Mouse (Mus musculus) C2C12 (cell line): ENCODE data around the gene Eno1. TPM values are rescaled to one million over a fixed set of nuclear protein-coding genes. Genes with fewer than 3 reads are reported as not detected.

Source experiments
- H3K27me3 ChIP-seq: one replicate; pipeline ENCODE4 v1.6.1; 2011; ENCODE audit not compliant: control insufficient read depth, insufficient read depth, insufficient read length
- H3K36me3 ChIP-seq: one replicate; pipeline ENCODE4 v1.6.1; 2011; ENCODE audit not compliant: control insufficient read depth, insufficient read depth
- H3K4me3 ChIP-seq: one replicate; pipeline ENCODE4 v1.5.1; 2011; ENCODE audit warnings: mild to moderate bottlenecking, control low read depth; ENCODE audit not compliant: poor library complexity, insufficient read depth, severe bottlenecking
- H3K79me2 ChIP-seq: one replicate; pipeline ENCODE4 v1.6.1; 2011; ENCODE audit not compliant: control insufficient read depth, insufficient read depth
- H3K79me3 ChIP-seq: one replicate; pipeline ENCODE4 v1.6.1; 2011; ENCODE audit warnings: low read depth, control low read depth
- H3ac ChIP-seq: one replicate; pipeline ENCODE3; 2011; ENCODE audit warnings: low read depth; ENCODE audit not compliant: control insufficient read depth, insufficient read length
- CEBPB ChIP-seq: IDR thresholded peaks from one replicate; pipeline ENCODE4 v1.6.1; 2011; ENCODE audit warnings: low read depth, mild to moderate bottlenecking, control low read depth, moderate library complexity
- CTCF ChIP-seq: IDR thresholded peaks from one replicate; pipeline ENCODE4 v1.5.1; 2011; ENCODE audit not compliant: control insufficient read depth, insufficient read depth, insufficient read length
- FOSL1 ChIP-seq: IDR thresholded peaks from one replicate; pipeline ENCODE4 v1.8.0; 2011; ENCODE audit warnings: mild to moderate bottlenecking, low read length; ENCODE audit not compliant: poor library complexity, insufficient read depth, severe bottlenecking
- MAX ChIP-seq: IDR thresholded peaks from one replicate; pipeline ENCODE4 v1.6.1; 2011; ENCODE audit warnings: mild to moderate bottlenecking, control low read depth
- MYOD1 ChIP-seq: IDR thresholded peaks from one replicate; pipeline ENCODE4 v1.6.1; 2011; ENCODE audit warnings: low read depth; ENCODE audit not compliant: control insufficient read depth, insufficient read length
- MYOG ChIP-seq: IDR thresholded peaks from one replicate; pipeline ENCODE4 v1.6.1; 2011; ENCODE audit not compliant: control insufficient read depth, insufficient read length; ENCODE audit errors: extremely low read depth
- USF1 ChIP-seq: IDR thresholded peaks from one replicate; pipeline ENCODE4 v1.6.1; 2011; ENCODE audit warnings: low read depth, mild to moderate bottlenecking, control low read depth, moderate library complexity
- polyA plus RNA-seq: library from polyadenylated mRNA; unstranded; fragments of >200 nt; fragmentation: generic; extraction: Trizol; gene quantifications from one replicate; pipeline ENCODE4 v1.2.1, GENCODE M21; 2012; ENCODE audit warnings: missing spikeins

Eno1 gene
- polyA plus RNA-seq, 1 experiment = 1,471 TPM

- Histone ChIP-seq H3K27me3 (no peaks in the 10 kb centered on the region), H3K4me3 (peak overlapping the region; percentile 97), H3ac (peak overlapping the region; percentile 94), H3K36me3 (peaks cover 46% of the 10 kb centered on the region), H3K79me3 (peaks cover 52% of the 10 kb centered on the region), H3K79me2 (peaks cover 63% of the 10 kb centered on the region)
- TF ChIP-seq CTCF (no peak), MYOG (no peak), MAX (no peak), USF1 (peak; percentile 48), MYOD1 (no peak), CEBPB (no peak)
These were observed 1.3 kb downstream of the Eno1 start for GRCm38 (mm10) chr4:150237636-150238361.

- peaks cover 59% of the 10 kb centered on the region for H3K79me3 ChIP-seq
- peaks cover 53% of the 10 kb centered on the region for H3K36me3 ChIP-seq
- H3K79me2 ChIP-seq = peaks cover 71% of the 10 kb centered on the region
- peak overlapping the region; percentile 97 for H3K4me3 ChIP-seq
- no peaks in the 10 kb centered on the region for H3K27me3 ChIP-seq
- no peak for TF ChIP-seq CEBPB
- peak; percentile 6 for TF ChIP-seq USF1
- TF ChIP-seq MYOG = no peak
- TF ChIP-seq MAX = peak; percentile 99
- no peak for TF ChIP-seq CTCF
- peak overlapping the region; percentile 94 for H3ac ChIP-seq
These were observed 2.0 kb downstream of the Eno1 start for GRCm38 (mm10) chr4:150238433-150239086.

DNA sequence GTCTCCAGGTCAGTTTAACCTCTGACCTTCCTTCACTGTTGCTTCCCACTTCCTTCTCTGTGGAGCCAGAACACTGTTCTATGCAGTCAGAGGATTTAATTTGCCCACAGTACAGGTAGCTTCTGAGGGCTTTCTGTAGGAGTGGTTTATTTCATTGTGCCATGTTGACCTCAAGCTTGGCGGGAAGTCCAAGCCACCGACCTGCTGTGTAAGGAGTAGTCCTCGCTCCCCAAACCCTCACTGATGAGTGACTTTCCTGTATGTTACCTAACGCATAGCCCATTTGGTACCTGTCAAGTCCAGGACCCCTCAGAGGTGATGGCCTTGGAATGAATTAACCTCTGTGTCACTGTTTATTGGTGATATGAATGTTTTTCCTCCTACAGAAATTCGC is 2.6 kb downstream of the Eno1 start:
- Histone ChIP-seq H3K27me3 (no peaks in the 10 kb centered on the region), H3K79me3 (peaks cover 59% of the 10 kb centered on the region), H3K36me3 (peaks cover 58% of the 10 kb centered on the region), H3K4me3 (peak overlapping the region; percentile 97), H3K79me2 (peaks cover 76% of the 10 kb centered on the region), H3ac (peak overlapping the region; percentile 76)
- TF ChIP-seq USF1 (no peak), CTCF (no peak), FOSL1 (no peak), MYOG (no peak), MAX (no peak), CEBPB (no peak), MYOD1 (no peak)

DNA sequence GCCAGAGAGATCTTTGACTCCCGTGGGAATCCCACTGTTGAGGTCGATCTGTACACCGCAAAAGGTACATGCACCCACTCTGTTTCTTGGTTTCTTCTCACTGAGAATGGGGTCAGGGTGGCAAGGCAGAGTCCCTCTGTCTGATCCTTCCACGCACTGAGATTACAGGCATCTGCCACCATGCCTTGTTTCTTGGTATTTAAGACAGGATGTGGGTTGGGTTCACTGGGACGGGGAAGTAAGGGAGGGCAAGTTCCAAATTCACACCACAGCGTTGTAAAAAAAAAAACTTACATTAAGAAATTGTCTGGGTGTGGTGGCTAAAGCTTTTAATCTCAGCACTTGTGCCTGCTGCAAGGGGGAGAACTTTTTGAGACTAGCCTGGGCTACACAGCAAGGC is 3.0 kb downstream of the Eno1 start:
- peaks cover 63% of the 10 kb centered on the region for H3K79me3 ChIP-seq
- H3K4me3 ChIP-seq = peak overlapping the region; percentile 97
- peaks cover 63% of the 10 kb centered on the region for H3K36me3 ChIP-seq
- TF ChIP-seq MYOG (no peak), MAX (no peak), MYOD1 (no peak), CTCF (no peak), FOSL1 (no peak), USF1 (no peak), CEBPB (no peak)
- peak overlapping the region; percentile 76 for H3ac ChIP-seq
- H3K27me3 ChIP-seq = no peaks in the 10 kb centered on the region
- peaks cover 80% of the 10 kb centered on the region for H3K79me2 ChIP-seq

GRCm38 (mm10) chr4:150239951-150240368 is 3.4 kb downstream of the Eno1 start:
- Histone ChIP-seq H3K79me3 (peaks cover 66% of the 10 kb centered on the region), H3ac (peak overlapping the region; percentile 76), H3K36me3 (peaks cover 67% of the 10 kb centered on the region), H3K79me2 (peaks cover 85% of the 10 kb centered on the region), H3K27me3 (no peaks in the 10 kb centered on the region), H3K4me3 (peak overlapping the region; percentile 97)
- peak; percentile 74 for TF ChIP-seq MAX
- TF ChIP-seq MYOD1 = peak; percentile 33
- peak; percentile 93 for TF ChIP-seq FOSL1
- TF ChIP-seq CTCF = peak; percentile 62
- TF ChIP-seq CEBPB = peak; percentile 86
- no peak for TF ChIP-seq USF1
- no peak for TF ChIP-seq MYOG
